Mouse (Mus musculus) ES-E14 (cell line): ENCODE results near the gene Trrap.

ENCODE experiments used
- HCFC1 ChIP-seq: IDR thresholded peaks from 2 replicates; pipeline ENCODE4 v1.6.1; 2012; ENCODE audit warnings: low read length, inconsistent platforms, borderline replicate concordance; ENCODE audit not compliant: insufficient read depth
- ZC3H11A ChIP-seq: IDR thresholded peaks from 2 replicates; pipeline ENCODE4 v1.6.1; 2012; ENCODE audit warnings: low read depth, mild to moderate bottlenecking, inconsistent platforms, low read length, borderline replicate concordance
- ZNF384 ChIP-seq: IDR thresholded peaks from 2 replicates; pipeline ENCODE4 v1.6.1; 2012; ENCODE audit warnings: low read depth, low read length, inconsistent platforms

GRCm38 (mm10) chr5:144848735-144849134 lies 81.2 kb downstream of the Trrap start:
- TF ChIP-seq ZC3H11A (no peak), HCFC1 (no peak), ZNF384 (no peak)
